Mouse (Mus musculus) spleen, postnatal 14 days (tissue): ENCODE measurements around the gene Brf1.
A peak's percentile ranks its signal among the peaks of the same experiment; 100 is the strongest.

Source experiments
- DNase-seq, 2 experiments: peaks; one replicate each; pipeline ENCODE4 v3.0.0; 2021 to 2022; ENCODE audit warnings: low spot score in 2 of 2

Gene Brf1

GRCm38 (mm10) chr12:112976371-112977073 lies 24.0 kb downstream of the Brf1 start, which contains the start of gene Btbd6:
Gene Btbd6 (plus strand): TSS chr12:112976482.
- peak; percentile 74 to 83 for DNase-seq

- DNase-seq = no peak
Measured at GRCm38 (mm10) chr12:112974736-112975135, 25.8 kb downstream of the Brf1 start.

GRCm38 (mm10) chr12:112969616-112970015 lies 30.9 kb downstream of the Brf1 start:
- no peak for DNase-seq

- DNase-seq = no peak
Measured at GRCm38 (mm10) chr12:112968943-112969342, 31.6 kb downstream of the Brf1 start.

- DNase-seq = no peak
Measured at GRCm38 (mm10) chr12:112965783-112966182, 34.7 kb downstream of the Brf1 start.

- DNase-seq = no peak
Measured at GRCm38 (mm10) chr12:112961872-112962271, 38.6 kb downstream of the Brf1 start.

- no peak for DNase-seq
Measured at GRCm38 (mm10) chr12:112961428-112961827, 39.1 kb downstream of the Brf1 start.

- DNase-seq = no peak
Measured at GRCm38 (mm10) chr12:112959421-112959820, 41.1 kb downstream of the Brf1 start.

- peak in 1 of 2 experiments; percentile 42 for DNase-seq
Measured at GRCm38 (mm10) chr12:112958303-112958702, 42.2 kb downstream of the Brf1 start.

- DNase-seq = peak; percentile 57 to 74
Measured at GRCm38 (mm10) chr12:112955800-112956199, 44.7 kb downstream of the Brf1 start.

- DNase-seq = no peak
Measured at GRCm38 (mm10) chr12:112952926-112953565, 47.5 kb downstream of the Brf1 start.

GRCm38 (mm10) chr12:112952433-112952832 lies 48.1 kb downstream of the Brf1 start:
- no peak for DNase-seq

GRCm38 (mm10) chr12:112951150-112951842 lies 49.2 kb downstream of the Brf1 start:
- DNase-seq = no peak

- no peak for DNase-seq
Measured at GRCm38 (mm10) chr12:112950761-112951129, 49.8 kb downstream of the Brf1 start.

GRCm38 (mm10) chr12:112950040-112950760 lies 50.3 kb downstream of the Brf1 start:
- peak; percentile 59 to 63 for DNase-seq

GRCm38 (mm10) chr12:112947307-112947706 lies 53.2 kb downstream of the Brf1 start:
- DNase-seq = no peak

GRCm38 (mm10) chr12:112943669-112944068 lies 56.8 kb downstream of the Brf1 start:
- DNase-seq = no peak

GRCm38 (mm10) chr12:112941776-112942713 lies 58.5 kb downstream of the Brf1 start, which contains the start of gene Nudt14:
Gene Nudt14 (minus strand): TSS chr12:112942124.
- peak; percentile 48 to 57 for DNase-seq

GRCm38 (mm10) chr12:112941156-112941775 lies 59.2 kb downstream of the Brf1 start:
- no peak for DNase-seq

- DNase-seq = no peak
Measured at GRCm38 (mm10) chr12:112940710-112941109, 59.8 kb downstream of the Brf1 start.
